Mouse (Mus musculus) small intestine, adult 2 months (tissue): ENCODE data around the gene Gm20458. TPM values are rescaled to one million over a fixed set of nuclear protein-coding genes. Genes with fewer than 3 reads are reported as not detected.

Source experiments
- H3K27ac ChIP-seq: fragments of 200-500 bp; 2 replicates; pipeline ENCODE4 v1.5.1; 2012; ENCODE audit warnings: low read depth, low read length, control low read depth, inconsistent platforms; ENCODE audit not compliant: insufficient read depth
- H3K27me3 ChIP-seq: fragments of 200-500 bp; 2 replicates; pipeline ENCODE4 v1.6.1; 2012; ENCODE audit warnings: mild to moderate bottlenecking, moderate library complexity, low read length, inconsistent platforms; ENCODE audit not compliant: control insufficient read depth, insufficient read depth
- H3K36me3 ChIP-seq: fragments of 200-500 bp; 2 replicates; pipeline ENCODE4 v1.6.1; 2012; ENCODE audit warnings: mild to moderate bottlenecking, low read length, control low read depth, inconsistent platforms; ENCODE audit not compliant: control insufficient read depth, insufficient read depth
- H3K4me1 ChIP-seq: fragments of 200-500 bp; 2 replicates; pipeline ENCODE4 v1.6.1; 2012; ENCODE audit warnings: low read length, inconsistent platforms, mixed read lengths; ENCODE audit not compliant: control insufficient read depth, insufficient read depth, insufficient read length
- H3K4me3 ChIP-seq: fragments of 200-500 bp; 2 replicates; pipeline ENCODE4 v1.5.1; 2012; ENCODE audit warnings: low read depth, mild to moderate bottlenecking, control low read depth, inconsistent platforms, low read length, moderate library complexity
- CTCF ChIP-seq: fragments of 200-500 bp; IDR thresholded peaks from 2 replicates; pipeline ENCODE4 v1.5.1; 2012; ENCODE audit warnings: low read depth, mild to moderate bottlenecking, control low read depth, inconsistent platforms, low read length, moderate library complexity, mixed read lengths; ENCODE audit not compliant: insufficient replicate concordance, insufficient read length; ENCODE audit errors: extremely low read depth
- POLR2A ChIP-seq: fragments of 200-500 bp; IDR thresholded peaks from 2 replicates; pipeline ENCODE4 v1.6.1; 2012; ENCODE audit warnings: low read depth, mild to moderate bottlenecking, control low read depth, inconsistent platforms, low read length, moderate library complexity
- WGBS: fragments of 180-500 bp; shearing (Covaris S2); methylation state at CpG from one replicate; pipeline ENCODE4 v1.1.7; 2018; 5-methylcytosine and 5-hydroxymethylcytosine counted together
- polyA plus RNA-seq: library from polyadenylated mRNA; depleted of rRNA; stranded (reverse); fragments of >200 nt; gene quantifications from 2 replicates; pipeline ENCODE4 v1.2.3, GENCODE M21; 2012

The Gm20458 gene
- polyA plus RNA-seq, 1 experiment = 79.8 TPM

DNA sequence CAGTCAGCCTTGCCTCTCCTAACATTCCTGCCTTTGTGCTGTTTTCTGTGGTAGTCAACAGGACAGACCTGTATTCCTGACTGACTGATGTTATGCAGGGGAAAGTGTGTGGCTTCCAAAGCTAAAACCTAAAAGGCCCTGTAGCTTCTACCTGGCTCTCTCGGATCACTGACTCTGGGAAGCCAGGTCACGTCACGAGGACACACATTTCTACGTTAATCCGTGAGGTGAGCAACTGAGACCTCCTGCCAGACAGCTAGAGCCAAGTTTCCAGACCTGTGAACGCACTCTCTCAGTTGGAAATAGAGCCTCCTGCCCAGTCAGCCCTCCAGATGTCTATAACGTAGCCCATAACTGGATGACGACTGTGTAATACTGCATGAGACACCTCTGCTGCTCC lies 38.8 kb upstream of the Gm20458 start:
- no peak for TF ChIP-seq POLR2A
- no peak for TF ChIP-seq CTCF
- peak overlapping the region; percentile 73 for H3K27ac ChIP-seq
- peaks cover 31% of the 10 kb centered on the region for H3K36me3 ChIP-seq
- 47% methylated on average over 8 of the region's 8 CpGs for WGBS
- no peaks in the 10 kb centered on the region for H3K27me3 ChIP-seq
- H3K4me3 ChIP-seq = no peak overlapping the region
- peaks cover 20% of the 10 kb centered on the region; the same call in 1 of the 2 replicates for H3K4me1 ChIP-seq

GRCm38 (mm10) chr2:164422675-164423393 lies 37.9 kb upstream of the Gm20458 start:
- Histone ChIP-seq H3K4me3 (no peak overlapping the region), H3K27ac (peak overlapping the region; percentile 73), H3K27me3 (no peaks in the 10 kb centered on the region), H3K36me3 (peaks cover 39% of the 10 kb centered on the region), H3K4me1 (peaks cover 20% of the 10 kb centered on the region; the same call in 1 of the 2 replicates)
- 30% methylated on average over 15 of the region's 15 CpGs for WGBS
- no peak for TF ChIP-seq POLR2A
- TF ChIP-seq CTCF = no peak

GRCm38 (mm10) chr2:164423464-164423863 lies 37.3 kb upstream of the Gm20458 start:
- H3K4me1 ChIP-seq = peaks cover 19% of the 10 kb centered on the region; the same call in 1 of the 2 replicates
- TF ChIP-seq POLR2A = no peak
- no peak for TF ChIP-seq CTCF
- H3K27ac ChIP-seq = peak overlapping the region; percentile 73
- 35% methylated on average over 11 of the region's 11 CpGs for WGBS
- no peaks in the 10 kb centered on the region for H3K27me3 ChIP-seq
- H3K4me3 ChIP-seq = no peak overlapping the region
- H3K36me3 ChIP-seq = peaks cover 45% of the 10 kb centered on the region

- H3K4me3 ChIP-seq = no peak overlapping the region
- H3K27me3 ChIP-seq = no peaks in the 10 kb centered on the region
- H3K27ac ChIP-seq = no peak overlapping the region
- H3K36me3 ChIP-seq = peaks cover 54% of the 10 kb centered on the region
- peaks cover 17% of the 10 kb centered on the region; the same call in 1 of the 2 replicates for H3K4me1 ChIP-seq
- 88% methylated on average over 8 of the region's 8 CpGs for WGBS
- TF ChIP-seq CTCF (no peak), POLR2A (no peak)
Measured at GRCm38 (mm10) chr2:164424406-164424805, 36.4 kb upstream of the Gm20458 start.

- Histone ChIP-seq H3K36me3 (peaks cover 62% of the 10 kb centered on the region), H3K27me3 (no peaks in the 10 kb centered on the region), H3K4me1 (peaks cover 17% of the 10 kb centered on the region; the same call in 1 of the 2 replicates), H3K4me3 (no peak overlapping the region), H3K27ac (no peak overlapping the region)
- TF ChIP-seq POLR2A (no peak), CTCF (no peak)
- 88% methylated on average over 5 of the region's 5 CpGs for WGBS
Measured at GRCm38 (mm10) chr2:164425401-164425800, 35.4 kb upstream of the Gm20458 start.

DNA sequence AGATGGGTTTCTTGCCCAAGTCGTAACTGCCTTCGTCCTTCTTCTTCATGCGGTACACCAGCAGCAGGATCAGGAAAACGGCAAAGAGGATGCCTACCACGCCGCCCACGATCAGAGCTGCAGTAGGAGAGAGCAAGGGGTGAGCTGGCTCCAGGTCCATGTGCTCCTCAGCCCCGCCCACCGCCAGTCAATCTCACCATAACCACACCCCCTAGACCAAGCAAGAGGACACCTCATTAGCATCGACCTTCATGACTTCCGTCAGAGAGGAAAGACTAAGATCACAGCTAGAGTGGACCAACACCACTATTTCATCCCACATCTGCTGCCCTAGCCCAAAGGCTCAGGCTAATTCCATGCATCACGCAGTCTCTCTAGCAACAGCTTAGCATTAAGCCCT lies 34.6 kb upstream of the Gm20458 start:
- Histone ChIP-seq H3K4me3 (no peak overlapping the region), H3K27ac (no peak overlapping the region), H3K36me3 (peaks cover 69% of the 10 kb centered on the region), H3K4me1 (peaks cover 20% of the 10 kb centered on the region), H3K27me3 (no peaks in the 10 kb centered on the region)
- WGBS = 40% methylated on average over 12 of the region's 12 CpGs
- no peak for TF ChIP-seq POLR2A
- TF ChIP-seq CTCF = no peak

GRCm38 (mm10) chr2:164426952-164427351 lies 33.8 kb upstream of the Gm20458 start:
- no peak overlapping the region for H3K27ac ChIP-seq
- H3K4me3 ChIP-seq = no peak overlapping the region
- WGBS = 57% methylated on average over 5 of the region's 5 CpGs
- H3K27me3 ChIP-seq = no peaks in the 10 kb centered on the region
- TF ChIP-seq CTCF (no peak), POLR2A (no peak)
- H3K36me3 ChIP-seq = peaks cover 70% of the 10 kb centered on the region
- peaks cover 25% of the 10 kb centered on the region for H3K4me1 ChIP-seq
